Mouse (Mus musculus) liver, adult 2 months (tissue): ENCODE data around the gene Pdzrn3. TPM values are rescaled to one million over a fixed set of nuclear protein-coding genes. Genes with fewer than 3 reads are reported as not detected.
A peak's percentile ranks its signal among the peaks of the same experiment; 100 is the strongest.

Experiments used
- DNase-seq: peaks from one replicate; pipeline ENCODE4 v3.0.0-alpha.2; 2011; ENCODE audit warnings: low read depth, low spot score; ENCODE audit errors: extremely low read depth
- H3K27ac ChIP-seq: fragments of 200-500 bp; replicated peaks from 2 replicates; pipeline ENCODE4 v1.5.1; 2012; ENCODE audit warnings: low read depth, mild to moderate bottlenecking, control low read depth, inconsistent platforms, low read length; ENCODE audit not compliant: insufficient read depth
- H3K27me3 ChIP-seq: fragments of 200-500 bp; 2 replicates; pipeline ENCODE4 v1.6.1; 2012; ENCODE audit warnings: mild to moderate bottlenecking, moderate library complexity, low read length, inconsistent platforms; ENCODE audit not compliant: control insufficient read depth, insufficient read depth
- H3K36me3 ChIP-seq: fragments of 200-500 bp; 2 replicates; pipeline ENCODE4 v1.6.1; 2012; ENCODE audit warnings: low read length, inconsistent platforms; ENCODE audit not compliant: control insufficient read depth, insufficient read depth
- H3K4me1 ChIP-seq: fragments of 200-500 bp; 2 replicates; pipeline ENCODE4 v1.6.1; 2011; ENCODE audit warnings: low read length; ENCODE audit not compliant: control insufficient read depth, insufficient read depth
- H3K4me3 ChIP-seq: fragments of 200-500 bp; 2 replicates; pipeline ENCODE4 v1.5.1; 2011; ENCODE audit warnings: low read depth, mild to moderate bottlenecking, control low read depth, low read length, moderate library complexity; ENCODE audit not compliant: insufficient read depth
- H3K79me2 ChIP-seq: fragments of 200-500 bp; 2 replicates; pipeline ENCODE4 v1.6.1; 2012; ENCODE audit warnings: inconsistent platforms, mild to moderate bottlenecking, low read length, moderate library complexity; ENCODE audit not compliant: control insufficient read depth, insufficient read depth
- H3K9ac ChIP-seq: fragments of 200-500 bp; 2 replicates; pipeline ENCODE4 v1.6.1; 2012; ENCODE audit warnings: low read depth, mild to moderate bottlenecking, control low read depth, inconsistent platforms, low read length
- CTCF ChIP-seq: fragments of 200-500 bp; IDR thresholded peaks from 2 replicates; pipeline ENCODE4 v1.5.1; 2011; ENCODE audit warnings: low read depth, low read length, control low read depth
- POLR2A ChIP-seq: fragments of 200-500 bp; IDR thresholded peaks from 2 replicates; pipeline ENCODE4 v1.6.1; 2011; ENCODE audit warnings: low read length, control low read depth; ENCODE audit not compliant: insufficient read depth; ENCODE audit errors: extremely low read depth
- WGBS: fragments of 180-500 bp; shearing (Covaris S2); methylation state at CpG from one replicate; pipeline ENCODE4 v1.1.7; 2018; 5-methylcytosine and 5-hydroxymethylcytosine counted together
- polyA plus RNA-seq: library from polyadenylated mRNA; depleted of rRNA; stranded (reverse); fragments of >200 nt; gene quantifications from 2 replicates; pipeline ENCODE4 v1.2.3, GENCODE M21; 2012
- total RNA-seq: library from RNA; depleted of rRNA; stranded (reverse); fragments of >200 nt; gene quantifications from 2 replicates; pipeline ENCODE4 v1.2.3, GENCODE M21; 2014

Pdzrn3 gene
- total and polyA plus RNA-seq, 2 experiments = 2.9 to 3.2 TPM

- Histone ChIP-seq H3K27ac (no peak overlapping the region), H3K4me3 (no peak overlapping the region), H3K79me2 (no peaks in the 10 kb centered on the region), H3K4me1 (peaks cover 12% of the 10 kb centered on the region), H3K36me3 (no peaks in the 10 kb centered on the region), H3K9ac (no peak overlapping the region), H3K27me3 (no peaks in the 10 kb centered on the region)
- peak; percentile 84 for DNase-seq
- no peak for TF ChIP-seq POLR2A
- TF ChIP-seq CTCF = no peak
- WGBS = 27% methylated on average over 6 of the region's 6 CpGs
Measured at GRCm38 (mm10) chr6:101217756-101218155, 159.9 kb downstream of the Pdzrn3 start.

GRCm38 (mm10) chr6:101215436-101215791 is 162.3 kb downstream of the Pdzrn3 start:
- H3K27me3 ChIP-seq = no peaks in the 10 kb centered on the region
- H3K4me1 ChIP-seq = peaks cover 12% of the 10 kb centered on the region
- H3K36me3 ChIP-seq = no peaks in the 10 kb centered on the region
- WGBS = 38% methylated on average over 16 of the region's 16 CpGs
- no peak overlapping the region; the same call in 1 of the 2 replicates for H3K27ac ChIP-seq
- no peak overlapping the region; the same call in 1 of the 2 replicates for H3K4me3 ChIP-seq
- H3K79me2 ChIP-seq = no peaks in the 10 kb centered on the region
- H3K9ac ChIP-seq = peak overlapping the region; percentile 61
- DNase-seq = peak; percentile 82
- no peak for TF ChIP-seq CTCF
- no peak for TF ChIP-seq POLR2A

GRCm38 (mm10) chr6:101214734-101215435 is 162.8 kb downstream of the Pdzrn3 start:
- peak; percentile 78 for DNase-seq
- 46% methylated on average over 8 of the region's 8 CpGs for WGBS
- H3K79me2 ChIP-seq = no peaks in the 10 kb centered on the region
- H3K4me1 ChIP-seq = peaks cover 12% of the 10 kb centered on the region
- TF ChIP-seq CTCF = no peak
- no peak for TF ChIP-seq POLR2A
- H3K36me3 ChIP-seq = no peaks in the 10 kb centered on the region
- H3K27ac ChIP-seq = no peak overlapping the region
- no peak overlapping the region for H3K9ac ChIP-seq
- H3K27me3 ChIP-seq = no peaks in the 10 kb centered on the region
- no peak overlapping the region; the same call in 1 of the 2 replicates for H3K4me3 ChIP-seq

- TF ChIP-seq CTCF = no peak
- TF ChIP-seq POLR2A = no peak
Measured at GRCm38 (mm10) chr6:101213066-101213465, 164.6 kb downstream of the Pdzrn3 start.

GRCm38 (mm10) chr6:101212086-101212485 is 165.6 kb downstream of the Pdzrn3 start:
- no peaks in the 10 kb centered on the region for H3K27me3 ChIP-seq
- H3K9ac ChIP-seq = no peak overlapping the region
- no peak for DNase-seq
- WGBS = 92% methylated on average over 6 of the region's 6 CpGs
- no peaks in the 10 kb centered on the region for H3K36me3 ChIP-seq
- no peak overlapping the region for H3K27ac ChIP-seq
- peaks cover 3% of the 10 kb centered on the region for H3K4me1 ChIP-seq
- TF ChIP-seq CTCF = no peak
- TF ChIP-seq POLR2A = no peak
- no peaks in the 10 kb centered on the region for H3K79me2 ChIP-seq
- H3K4me3 ChIP-seq = no peak overlapping the region

More at GRCm38 (mm10) chr6:101213066-101213465, 164.6 kb downstream of the Pdzrn3 start:
- H3K27me3 ChIP-seq = no peaks in the 10 kb centered on the region
- H3K27ac ChIP-seq = no peak overlapping the region
- H3K79me2 ChIP-seq = no peaks in the 10 kb centered on the region
- 90% methylated on average over 5 of the region's 5 CpGs for WGBS
- no peak overlapping the region for H3K4me3 ChIP-seq
- H3K4me1 ChIP-seq = peaks cover 5% of the 10 kb centered on the region
- H3K36me3 ChIP-seq = no peaks in the 10 kb centered on the region
- no peak for DNase-seq
- H3K9ac ChIP-seq = no peak overlapping the region

GRCm38 (mm10) chr6:101211361-101211841 is 166.3 kb downstream of the Pdzrn3 start:
- Histone ChIP-seq H3K4me3 (no peak overlapping the region), H3K79me2 (no peaks in the 10 kb centered on the region), H3K27ac (no peak overlapping the region), H3K27me3 (no peaks in the 10 kb centered on the region), H3K9ac (no peak overlapping the region), H3K36me3 (no peaks in the 10 kb centered on the region), H3K4me1 (peaks cover 3% of the 10 kb centered on the region)
- TF ChIP-seq CTCF (no peak), POLR2A (no peak)
- WGBS = 87% methylated on average over 8 of the region's 8 CpGs
- DNase-seq = no peak
